Mouse (Mus musculus) cerebellum, adult 8-10 months (tissue): Measurements from ENCODE around the gene Olfr1367.

Experiments
- DNase-seq: peaks from one replicate; pipeline ENCODE4 v3.0.0; 2022

Olfr1367 gene

DNA sequence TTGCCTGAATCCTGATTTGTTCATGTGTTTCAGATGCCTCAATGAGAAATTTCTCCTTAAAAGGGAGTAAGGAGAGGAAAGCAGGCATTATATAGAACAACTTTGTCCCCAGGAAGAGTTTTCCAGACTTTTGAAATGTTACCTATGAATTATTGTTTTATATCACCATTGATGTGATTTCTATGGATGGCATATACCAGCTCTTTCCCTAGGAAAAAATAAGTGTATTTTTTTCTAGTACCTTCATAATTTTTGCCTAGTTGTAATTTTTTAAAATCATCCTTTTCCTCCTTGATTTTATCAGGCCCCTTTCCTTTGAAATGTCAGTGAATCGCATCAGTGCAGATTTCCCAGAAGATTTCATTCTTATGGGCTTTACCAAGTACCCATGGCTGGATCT lies at the start of gene Olfr1367:
Gene Olfr1367 (plus strand): TSS at position 301 of the 400 bp plus-strand sequence.
- DNase-seq = no peak

DNA sequence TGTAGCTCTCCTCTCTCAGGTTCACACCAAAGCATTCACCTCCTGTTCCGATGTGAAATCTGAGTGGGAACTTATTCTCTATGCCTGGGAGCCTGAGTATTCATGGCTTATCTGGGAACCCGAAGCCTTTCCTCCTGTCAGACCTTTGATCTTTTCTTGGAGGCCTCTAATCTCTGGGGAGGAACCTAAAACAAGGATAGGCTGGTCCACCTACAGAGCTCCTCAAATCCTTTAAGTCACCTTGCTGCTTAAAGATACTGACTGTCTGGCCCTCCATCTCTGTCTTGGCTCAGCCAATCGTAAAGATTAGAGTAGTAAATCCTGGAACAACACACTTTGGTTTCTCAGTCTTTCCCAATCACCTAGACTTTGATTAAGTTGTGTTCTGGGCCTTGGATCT lies 48.2 kb upstream of the Olfr1367 start:
- DNase-seq = no peak

DNA sequence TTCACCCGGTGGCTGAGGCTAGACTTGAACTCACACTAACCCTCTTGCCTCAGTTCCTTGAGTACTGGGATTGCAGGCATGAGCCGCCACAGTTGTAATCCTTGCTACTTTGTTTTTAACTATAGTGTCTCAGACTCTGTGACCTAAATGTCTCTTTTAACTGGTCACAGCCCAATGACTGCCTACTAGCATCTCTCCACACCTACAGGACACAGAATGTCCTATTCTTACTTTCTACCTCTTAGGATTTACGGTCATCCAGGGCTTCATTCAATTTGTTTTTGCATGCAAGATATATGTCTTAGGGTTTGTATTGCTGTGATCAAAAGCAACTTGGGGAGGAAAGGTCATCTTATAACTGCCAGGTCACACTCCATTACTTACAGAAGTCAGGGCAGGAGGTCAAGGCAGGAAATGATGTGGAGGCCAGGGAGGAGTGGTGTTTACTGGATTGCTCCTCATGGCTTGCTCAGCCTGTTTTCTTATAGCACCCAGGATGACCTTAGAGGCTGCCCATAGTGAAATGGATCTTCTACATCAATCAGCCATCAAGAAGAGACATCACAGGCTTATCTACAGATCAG lies 42.1 kb upstream of the Olfr1367 start:
- DNase-seq = no peak

DNA sequence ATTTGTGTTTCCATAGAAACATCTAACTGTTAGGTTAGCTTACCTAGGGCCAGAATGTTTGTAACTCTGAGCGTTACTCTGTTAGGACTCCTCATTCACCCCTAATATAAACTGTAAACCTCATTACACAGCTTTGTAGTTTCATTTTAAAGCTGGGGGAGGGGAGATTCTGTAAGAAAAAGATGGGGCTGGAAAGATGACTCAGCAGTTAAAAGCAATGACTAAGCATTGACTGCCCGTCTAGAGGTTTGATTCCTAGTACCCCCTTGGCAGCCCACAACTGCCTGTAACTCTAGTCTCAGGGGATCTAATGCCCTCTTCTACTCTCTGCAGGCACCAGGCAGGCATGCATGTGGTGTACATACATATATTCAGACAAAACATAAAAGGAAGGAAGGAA lies 36.9 kb upstream of the Olfr1367 start:
- no peak for DNase-seq

DNA sequence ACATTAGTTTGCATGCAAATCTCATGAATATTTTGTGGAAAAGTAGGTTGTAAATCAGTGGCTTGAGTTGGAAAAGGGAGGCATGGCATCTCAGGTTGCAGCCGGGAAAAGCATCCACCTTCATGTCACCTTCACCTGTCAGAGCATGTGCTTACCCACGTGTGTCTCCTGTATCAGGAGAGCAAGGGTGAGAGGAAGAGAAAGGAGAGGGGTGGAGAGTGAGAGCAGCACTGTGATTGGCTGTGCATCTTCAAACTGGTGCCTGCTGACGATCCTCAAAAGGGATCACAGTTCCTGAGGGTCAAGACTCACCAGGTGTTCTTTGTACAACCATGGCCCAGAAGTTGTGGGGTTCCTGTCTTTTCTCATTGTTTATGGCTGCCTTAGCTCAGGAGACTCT lies 34.8 kb upstream of the Olfr1367 start, which contains the start of gene Gpx6:
Gene Gpx6 (plus strand): TSS at position 200 of the 400 bp plus-strand sequence.
- DNase-seq = no peak

DNA sequence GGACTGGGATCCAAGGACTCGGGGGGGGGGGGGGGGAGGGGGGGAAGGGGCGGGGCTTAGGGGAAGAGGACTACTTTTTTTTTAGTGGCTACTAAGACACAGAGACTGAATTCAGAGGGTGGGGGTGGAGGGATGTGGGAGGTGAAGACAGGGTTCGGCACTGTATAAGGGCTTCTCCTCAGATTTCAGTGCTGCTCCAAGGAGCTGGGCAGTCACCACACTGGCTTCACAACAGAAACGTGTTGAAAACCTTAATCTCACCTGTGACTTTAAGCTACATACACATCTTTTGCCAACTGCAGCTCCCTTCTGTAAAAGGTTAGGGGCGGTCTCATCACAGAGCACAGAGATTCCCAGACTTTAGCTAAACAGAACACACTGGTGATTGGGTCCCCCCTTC lies 33.9 kb upstream of the Olfr1367 start:
- DNase-seq = no peak

DNA sequence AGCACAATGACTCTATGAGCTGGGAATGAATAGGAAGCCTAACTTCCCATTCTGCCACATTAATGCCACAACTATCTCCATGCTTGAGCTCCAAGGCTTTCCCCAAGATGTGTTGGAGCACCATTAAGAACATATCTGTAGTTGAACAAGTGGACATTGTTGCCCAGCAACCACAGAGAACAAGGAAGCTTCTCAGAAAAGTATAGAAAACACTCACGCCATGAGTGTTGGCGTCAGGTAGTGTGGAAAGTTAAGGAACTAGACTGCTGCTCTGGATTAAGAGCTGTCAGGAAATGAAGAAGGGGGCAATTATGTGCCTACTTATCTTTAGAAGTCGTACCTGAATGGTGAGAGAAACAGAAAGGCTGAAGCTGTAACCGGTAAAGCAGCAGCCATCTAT lies 32.8 kb upstream of the Olfr1367 start:
- DNase-seq = no peak

DNA sequence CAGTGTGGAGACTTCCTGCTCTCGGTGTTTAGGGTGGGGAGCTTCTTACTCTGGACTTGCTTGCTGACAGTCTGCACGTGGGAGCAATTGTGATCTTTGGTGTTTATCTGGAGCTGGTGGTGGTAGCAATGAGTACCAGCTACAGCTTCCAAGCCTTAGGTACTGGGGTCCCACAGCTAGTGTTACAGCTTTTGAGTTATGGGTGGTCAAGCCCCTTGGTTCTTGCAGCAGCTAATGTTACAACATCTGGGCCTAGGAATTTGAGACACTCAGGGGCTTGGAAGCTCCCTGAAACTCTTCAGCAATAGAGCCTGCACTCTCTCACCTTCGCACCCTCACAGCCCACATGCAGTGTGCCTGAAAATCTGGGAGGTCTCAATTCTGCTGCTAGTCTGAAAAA lies 26.4 kb upstream of the Olfr1367 start:
- no peak for DNase-seq

DNA sequence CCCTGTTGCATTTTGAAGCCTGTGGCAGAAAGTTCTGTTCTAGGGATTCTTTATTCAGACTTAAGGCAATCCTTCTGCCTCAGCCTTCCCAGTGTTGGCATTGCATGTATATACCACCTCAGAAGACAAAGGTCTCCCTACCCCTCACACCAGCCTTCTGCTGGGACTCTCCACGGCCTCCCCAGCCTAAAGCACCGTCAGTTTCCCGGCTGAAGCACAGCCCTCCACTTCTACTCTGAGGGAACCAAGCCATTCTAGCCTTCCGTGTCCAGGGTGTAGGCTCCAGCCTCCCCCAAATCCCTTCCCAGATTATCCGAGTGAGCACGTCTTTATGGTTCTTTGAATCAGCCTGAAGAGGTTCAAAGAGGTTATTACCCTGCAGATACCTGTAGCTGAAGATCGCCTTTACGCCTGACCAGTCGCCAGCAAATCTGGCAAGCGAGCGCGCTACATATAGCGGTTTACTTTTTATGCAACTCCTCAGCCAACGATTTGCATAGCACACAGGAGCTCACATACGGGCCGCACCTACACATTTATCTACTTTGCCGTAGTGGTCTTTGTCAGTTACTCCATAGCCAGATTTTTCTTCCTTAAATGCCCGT lies 24.7 kb upstream of the Olfr1367 start:
- DNase-seq = peak; percentile 21

DNA sequence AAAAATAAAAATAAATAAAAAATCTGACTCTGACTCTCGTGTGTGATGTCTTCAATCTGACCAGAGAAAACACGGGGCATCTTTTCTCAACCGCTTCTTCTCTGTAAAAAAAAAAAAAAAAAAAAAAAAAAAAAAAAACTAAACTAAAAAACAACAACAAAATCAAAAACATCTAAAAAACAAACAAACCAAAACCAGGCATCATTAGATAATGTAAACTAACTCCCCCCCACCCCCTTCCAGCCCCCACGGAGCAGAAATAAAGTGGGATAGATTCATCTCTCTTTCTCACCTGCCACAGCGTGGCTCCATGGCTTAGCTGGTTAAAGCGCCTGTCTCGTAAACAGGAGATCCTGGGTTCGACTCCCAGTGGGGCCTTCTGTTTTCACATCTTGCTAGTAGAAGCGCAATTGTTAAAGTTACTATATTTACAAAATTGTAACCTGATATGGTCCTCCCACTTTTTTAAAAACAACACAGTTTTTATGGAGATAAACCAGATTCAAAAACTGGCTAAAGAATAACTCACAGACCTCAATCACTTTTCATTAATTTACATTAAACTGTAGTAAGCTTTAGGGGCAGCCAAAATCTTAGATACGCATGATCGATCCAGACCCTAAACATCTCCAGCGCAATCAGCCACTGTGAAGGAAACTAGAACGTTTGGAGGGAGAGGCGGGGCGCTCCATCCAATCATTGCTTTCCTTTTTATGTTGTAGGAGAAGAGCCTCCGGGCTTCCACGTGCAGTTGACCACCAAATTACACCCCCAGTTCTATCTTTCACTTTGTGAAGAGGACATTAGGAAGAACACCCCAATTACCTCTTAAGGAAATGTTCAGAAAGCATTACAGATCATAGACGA lies 24.0 kb upstream of the Olfr1367 start:
- DNase-seq = peak; percentile 60

DNA sequence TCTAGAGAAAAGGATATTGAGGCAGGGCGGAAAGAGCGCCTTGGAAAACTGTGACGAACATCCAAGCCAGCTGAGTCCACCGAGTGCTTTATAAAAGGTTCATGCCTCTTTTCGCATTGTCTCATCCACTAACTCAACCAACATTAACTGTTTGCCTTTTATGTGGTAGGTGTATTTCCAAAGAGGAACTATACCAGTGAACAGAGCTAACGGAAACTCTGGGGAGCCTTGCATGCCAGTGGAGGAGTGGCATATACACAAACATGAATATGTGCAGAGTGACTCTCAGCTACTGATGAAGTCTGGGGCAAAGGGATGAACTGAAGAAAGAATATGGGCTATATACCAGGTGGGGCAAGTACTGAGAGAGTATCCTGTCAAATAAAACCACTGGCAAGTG lies 23.3 kb upstream of the Olfr1367 start:
- no peak for DNase-seq

DNA sequence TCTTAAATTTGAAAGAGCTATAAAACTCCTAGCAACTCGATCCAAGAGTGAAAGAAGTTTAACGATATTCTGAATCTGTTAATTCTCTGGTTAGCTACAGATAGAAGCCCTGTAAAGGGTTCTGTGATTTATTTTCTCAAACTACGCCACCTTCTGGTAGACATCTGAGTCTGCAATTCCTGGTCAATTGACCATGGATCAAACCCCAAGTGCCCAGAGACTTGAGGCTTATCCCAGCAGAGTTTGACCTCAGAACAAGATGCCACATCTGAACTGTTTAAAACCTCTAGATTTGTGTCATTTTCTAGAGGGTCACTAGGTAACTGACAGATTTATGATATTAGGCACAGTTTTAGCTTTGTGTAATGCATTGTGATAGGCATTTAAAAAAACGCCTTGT lies 20.5 kb upstream of the Olfr1367 start:
- peak; percentile 7 for DNase-seq

DNA sequence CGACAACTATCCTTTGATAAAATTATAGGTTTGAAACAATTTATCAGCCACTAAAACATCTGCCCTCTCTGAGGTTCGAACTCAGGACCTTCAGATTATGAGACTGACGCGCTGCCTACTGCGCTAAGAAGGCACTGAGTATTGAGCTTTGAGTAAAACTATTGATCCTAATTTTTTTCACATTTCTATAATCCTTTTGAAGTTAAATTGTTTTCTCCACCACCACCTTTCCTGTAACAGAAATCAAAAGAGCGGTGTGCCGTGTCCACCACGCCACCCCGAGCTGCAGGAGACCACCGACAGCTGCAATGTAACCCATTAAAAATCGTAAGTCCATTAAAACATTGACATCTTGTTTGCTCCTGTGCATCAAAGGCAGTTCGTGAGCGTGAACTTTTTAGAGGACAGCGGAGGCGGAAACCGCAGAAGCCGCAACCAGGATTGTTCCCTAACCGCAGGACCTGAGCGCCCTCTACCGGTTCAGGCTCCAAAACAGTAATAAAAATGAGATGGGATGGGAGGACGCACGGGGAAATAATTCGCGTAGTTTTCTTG lies 20.0 kb upstream of the Olfr1367 start:
- DNase-seq = peak; percentile 79

DNA sequence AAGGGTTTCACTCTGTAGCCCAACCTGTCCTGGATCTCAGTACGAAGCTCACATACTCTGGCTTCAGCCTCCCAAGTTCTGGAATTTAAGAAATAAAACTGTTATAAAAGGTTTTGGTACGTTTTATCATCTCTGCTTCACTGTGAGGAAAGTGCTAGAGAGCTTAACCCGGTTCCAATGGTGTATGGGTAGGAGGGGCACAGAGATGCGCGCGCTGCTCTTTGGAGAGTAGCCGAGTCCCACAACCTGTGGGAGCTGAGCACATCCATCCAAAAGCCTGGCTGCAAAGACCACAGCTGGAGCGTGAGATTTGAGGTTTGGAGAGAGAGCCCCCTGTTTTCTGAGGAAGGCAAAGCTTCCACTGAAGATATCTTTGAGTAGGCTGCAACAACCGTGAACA lies 19.3 kb upstream of the Olfr1367 start:
- DNase-seq = no peak

DNA sequence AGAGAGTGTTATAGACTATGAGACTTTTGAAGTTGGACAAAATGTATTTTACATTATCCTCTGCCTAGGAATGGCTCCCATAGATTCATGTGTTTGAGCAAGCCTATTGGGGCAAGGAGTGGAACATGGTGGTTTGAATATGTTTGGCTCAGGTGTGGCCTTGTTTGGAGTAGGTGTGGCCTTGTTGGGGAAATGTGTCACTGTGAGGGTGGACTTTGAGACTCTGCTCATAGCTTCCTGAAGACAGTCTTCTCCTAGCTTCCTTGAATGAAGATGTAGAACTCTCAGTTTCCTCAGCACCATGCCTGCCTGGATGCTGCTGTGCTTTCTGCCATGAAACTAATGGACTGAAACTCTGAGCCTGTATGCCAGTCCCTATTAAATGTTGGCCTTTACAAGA lies 3.9 kb downstream of the Olfr1367 start:
- no peak for DNase-seq

DNA sequence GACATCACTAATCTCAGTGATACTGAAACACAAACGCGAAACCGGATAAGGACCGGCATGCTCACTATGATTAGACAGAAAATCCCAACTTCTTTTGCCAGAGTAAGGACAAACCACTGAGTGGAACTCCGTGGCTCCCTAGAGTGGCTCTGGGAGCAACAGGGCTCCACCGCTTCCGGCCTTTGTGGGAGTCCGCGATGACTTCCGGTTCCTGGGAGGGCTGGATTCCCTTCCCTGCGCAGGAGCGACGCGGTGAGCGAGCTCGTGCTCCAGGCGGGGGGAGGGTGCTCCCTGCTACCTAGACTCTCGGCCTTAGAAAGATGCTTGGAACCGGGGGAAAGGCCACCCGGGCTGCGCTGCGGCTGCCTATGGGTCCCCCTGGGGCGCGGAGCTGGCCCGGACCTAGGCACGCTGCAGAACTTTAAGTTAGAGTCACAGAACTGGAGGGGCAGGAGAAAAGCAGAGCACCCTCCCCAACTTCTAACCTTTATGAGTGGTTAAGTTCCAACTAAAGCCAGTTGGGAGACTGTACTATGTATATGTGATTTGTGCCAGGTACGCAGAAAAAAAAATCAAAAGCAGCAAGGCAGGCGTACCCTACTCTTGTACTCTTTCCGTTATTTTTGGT lies 16.0 kb downstream of the Olfr1367 start, which contains the start of gene Zscan12:
Gene Zscan12 (plus strand): TSS at position 200 of the 628 bp plus-strand sequence.
- peak; percentile 85 for DNase-seq

DNA sequence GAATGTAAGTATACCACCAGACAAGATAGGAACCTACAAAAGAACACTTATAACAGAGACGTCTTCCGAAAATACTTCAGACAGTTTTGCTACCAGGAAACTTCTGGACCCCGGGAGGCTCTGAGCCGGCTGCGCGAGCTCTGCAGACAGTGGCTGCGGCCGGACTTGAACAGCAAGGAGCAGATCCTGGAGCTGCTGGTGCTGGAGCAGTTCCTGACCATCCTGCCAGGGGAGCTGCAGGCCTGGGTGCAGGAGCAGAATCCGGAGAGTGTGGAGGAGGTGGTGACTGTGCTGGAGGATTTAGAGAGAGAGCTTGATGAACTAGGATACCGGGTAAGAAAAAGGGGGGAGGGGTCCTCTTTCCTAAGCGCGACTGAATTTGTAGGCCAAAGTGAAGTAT lies 17.0 kb downstream of the Olfr1367 start:
- DNase-seq = peak; percentile 18

DNA sequence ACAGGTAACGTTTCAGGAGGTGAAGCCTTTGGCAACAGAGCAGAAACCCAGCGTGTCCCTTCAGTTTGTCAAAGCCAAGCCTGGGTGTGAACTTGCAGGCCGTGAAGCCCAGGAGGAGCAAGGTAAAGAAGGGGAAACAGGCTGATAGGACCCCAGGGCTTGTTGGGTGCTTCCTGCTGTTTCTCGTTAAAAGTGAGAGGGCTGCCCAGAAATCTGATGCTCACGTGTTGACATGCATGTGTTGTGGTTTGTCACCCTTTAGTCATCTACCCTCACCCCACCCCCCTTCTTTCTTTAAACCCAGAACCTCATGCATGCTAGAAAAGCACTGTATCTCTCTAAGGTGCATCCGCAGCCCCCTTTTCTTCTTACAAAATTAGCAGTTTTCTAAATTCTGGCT lies 19.9 kb downstream of the Olfr1367 start:
- DNase-seq = no peak

DNA sequence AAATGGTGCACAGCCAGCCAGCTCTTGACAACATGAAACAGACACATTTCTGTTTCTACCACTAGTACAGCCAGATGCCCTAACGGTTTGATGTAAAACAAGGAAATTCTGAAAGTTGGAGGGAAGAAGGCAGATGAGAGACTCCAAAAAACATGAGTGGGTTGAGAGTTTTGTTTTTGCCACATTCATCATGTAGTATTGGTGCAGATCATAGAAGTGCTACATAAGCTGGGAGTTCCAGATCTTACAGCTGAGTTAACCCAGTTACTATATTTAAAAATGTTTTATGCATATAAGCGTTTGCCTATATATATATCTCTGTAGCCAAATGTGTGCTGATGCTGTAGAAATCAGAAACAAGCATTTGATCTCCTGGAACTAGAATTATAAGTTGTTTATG lies 26.0 kb downstream of the Olfr1367 start:
- DNase-seq = no peak

DNA sequence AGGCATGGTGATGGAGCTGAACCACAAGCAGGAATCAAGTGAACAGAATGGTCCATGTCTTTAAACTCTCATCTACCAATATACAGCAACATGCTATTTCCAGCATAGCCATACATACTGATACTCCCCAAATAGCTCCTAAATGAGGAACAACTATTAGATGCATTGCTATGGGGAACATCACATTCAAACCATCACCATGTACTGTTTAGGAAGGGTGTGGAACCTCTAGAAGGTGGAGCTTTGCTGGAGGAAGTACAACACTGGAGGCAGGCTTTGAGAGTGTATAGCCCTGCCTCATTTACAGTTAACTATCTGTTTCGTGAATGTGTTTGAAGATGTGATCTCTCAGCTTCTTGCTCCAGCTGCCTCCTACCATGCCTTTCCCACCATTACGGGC lies 31.1 kb downstream of the Olfr1367 start:
- DNase-seq = no peak

DNA sequence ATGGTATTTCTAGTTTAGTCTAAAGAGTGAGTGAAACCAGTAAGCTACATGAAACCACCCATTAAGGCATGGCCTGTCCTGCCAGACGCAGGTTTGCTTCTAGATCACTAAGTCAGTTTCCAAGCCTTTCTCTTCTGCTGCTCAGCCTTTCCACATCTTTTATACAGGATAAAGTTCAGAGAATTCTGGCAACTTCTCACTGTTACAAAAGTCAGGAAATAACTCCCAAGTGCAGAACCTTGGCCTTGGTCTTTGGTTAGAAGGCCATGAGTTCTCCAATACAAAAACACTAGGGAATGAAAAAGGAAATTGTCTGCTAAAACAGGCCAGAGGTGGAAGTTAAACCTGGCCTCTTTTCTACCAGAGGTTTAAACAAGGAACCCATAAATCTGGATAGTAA lies 48.5 kb downstream of the Olfr1367 start:
- no peak for DNase-seq

DNA sequence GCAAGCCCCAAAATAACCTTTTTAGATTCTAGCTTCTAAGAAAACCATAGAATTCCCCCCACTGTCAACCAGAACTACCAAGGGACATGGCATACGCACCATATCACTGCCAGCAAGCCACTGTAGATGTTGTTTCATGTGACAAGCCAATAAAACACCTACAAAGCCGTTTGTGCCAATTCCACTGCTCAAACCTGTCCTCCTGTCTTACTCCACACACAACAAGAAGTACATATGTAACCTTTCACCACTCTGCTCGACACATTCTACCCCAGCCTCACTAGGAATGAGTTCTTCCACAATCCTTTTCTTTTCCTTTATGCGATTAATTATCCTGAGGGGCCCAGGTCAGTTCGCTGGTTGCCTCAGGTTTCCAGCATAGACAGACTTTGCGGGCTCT lies 48.9 kb downstream of the Olfr1367 start:
- no peak for DNase-seq

DNA sequence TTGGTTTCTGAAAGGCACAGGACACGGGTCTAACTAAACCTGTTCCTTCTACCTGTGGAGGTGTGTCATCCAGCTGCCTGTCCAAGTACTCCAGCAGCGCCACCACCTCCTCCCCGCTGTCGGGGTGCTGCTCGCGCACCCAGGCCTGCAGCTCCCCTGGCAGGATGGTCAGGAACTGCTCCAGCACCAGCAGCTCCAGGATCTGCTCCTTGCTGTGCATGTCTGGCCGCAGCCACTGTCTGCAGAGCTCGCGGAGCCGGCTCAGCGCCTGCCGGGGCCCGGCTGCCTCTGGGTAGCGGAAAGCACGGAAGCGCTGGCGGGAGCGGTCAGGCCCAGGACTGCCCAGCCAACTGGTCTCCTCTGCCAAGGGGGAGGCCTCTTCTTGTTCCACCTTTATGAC lies 49.3 kb downstream of the Olfr1367 start:
- DNase-seq = peak; percentile 18
